Comparison of ENCODE assay signal across 17 mouse cellular contexts in genomic region chr9:69949641-69950040, GRCm38 (mm10). TPM values are rescaled to one million over a fixed set of nuclear protein-coding genes. Genes with fewer than 3 reads are reported as not detected.
DNase-seq lines count a peak whose midpoint lies in the region; ATAC-seq and TF ChIP-seq lines count a peak whose summit lies in the region.
"Had no signal": no experiment of that assay in that cellular context is flagged by ENCODE, and none has a peak within 500 bp of the region (broad histone marks: within the 10 kb centered on the region; RNA-seq: fewer than 3 reads in every experiment).

No protein-coding gene starts in this region.

- no peak overlapping the region for H3K4me2 ChIP-seq in intestine, postnatal 0 days (replicated peaks; ENCODE audit: low read depth)
- H3K4me2 ChIP-seq: hindbrain, embryonic 12.5 days had no signal

- DNase-seq in 3134 (ENCODE audit: extremely low read depth, insufficient read length, low spot score): peak; percentile 31
- DNase-seq in NIH3T3 (ENCODE audit: low read depth): peak; percentile 53
- DNase-seq in adrenal gland, postnatal 10 days: peak; percentile 21
- peak; percentile 29 for DNase-seq in fibroblast of lung, adult 2 months (ENCODE audit: low read depth)
- no peak for DNase-seq in gastrocnemius, adult 18-20 months (ENCODE audit: low spot score)
- DNase-seq: cerebellum, adult 11-12 months; cerebellum, adult 9-10 months; forebrain, postnatal 0 days had no signal

- H3K4me3 ChIP-seq in intestine, postnatal 0 days (ENCODE audit: low read depth, low read length): no peak overlapping the region
- H3K4me3 ChIP-seq: embryonic facial prominence, embryonic 10.5 days; heart, embryonic 10.5 days; hindbrain, embryonic 12.5 days had no signal

- H3K9ac ChIP-seq in intestine, postnatal 0 days (ENCODE audit: low read depth, low read length): no peak overlapping the region
- H3K9ac ChIP-seq: forebrain, postnatal 0 days; hindbrain, embryonic 12.5 days had no signal

- H3K9me3 ChIP-seq in intestine, postnatal 0 days (ENCODE audit: control insufficient read depth): no peaks in the 10 kb centered on the region
- H3K9me3 ChIP-seq: embryonic facial prominence, embryonic 10.5 days; G1E; heart, embryonic 10.5 days; hindbrain, embryonic 12.5 days had no signal

- TF ChIP-seq CTCF in intestine, postnatal 0 days (IDR thresholded peaks at IDR 0.05; ENCODE audit: low read depth): no peak

- no peaks in the 10 kb centered on the region for H3K36me3 ChIP-seq in intestine, postnatal 0 days (ENCODE audit: control insufficient read depth, insufficient read depth)
- H3K36me3 ChIP-seq: embryonic facial prominence, embryonic 10.5 days; G1E; heart, embryonic 10.5 days; hindbrain, embryonic 12.5 days had no signal

- no peaks in the 10 kb centered on the region for H3K4me1 ChIP-seq in intestine, postnatal 0 days (replicated peaks; ENCODE audit: control insufficient read depth, insufficient read depth, low read length)
- H3K4me1 ChIP-seq: embryonic facial prominence, embryonic 10.5 days; heart, embryonic 10.5 days; hindbrain, embryonic 12.5 days had no signal

- no peaks in the 10 kb centered on the region for H3K27me3 ChIP-seq in intestine, postnatal 0 days (replicated peaks; ENCODE audit: control insufficient read depth, insufficient read depth, low read length)
- H3K27me3 ChIP-seq: hindbrain, embryonic 12.5 days had no signal

- ATAC-seq in erythroid progenitor cell, adult 5-6 weeks (replicated peaks; ENCODE audit: low FRiP score, poor library complexity, severe bottlenecking): no peak
- no peak for ATAC-seq in intestine, postnatal 0 days
- ATAC-seq: activated CD4-positive, CD25-positive, alpha-beta regulatory T cell, adult 4 months; forebrain, postnatal 0 days; hindbrain, embryonic 16.5 days; inflammation-experienced regulatory T-cells, adult 6 months had no signal

- no peak overlapping the region for H3K27ac ChIP-seq in intestine, postnatal 0 days (ENCODE audit: low read depth, low read length)
- H3K27ac ChIP-seq: embryonic facial prominence, embryonic 10.5 days; heart, embryonic 10.5 days; hindbrain, embryonic 12.5 days had no signal

- WGBS in intestine, postnatal 0 days: 77% methylated on average over 4 of the region's 4 CpGs

RNA-seq across cellular contexts. Expression of gene Bnip2, which starts 39.6 kb away (rescaled TPM):
- 100 to 1,000 TPM in 1 of 2 experiments, 10 to 100 TPM in 1; 96.8 to 108 TPM for total RNA-seq in adrenal gland, postnatal 10 days (2021)
- 10 to 100 TPM; 84.2 to 89.2 TPM for total RNA-seq in gastrocnemius, adult 18-20 months (2021)
- total RNA-seq in erythroid progenitor cell, adult 5-6 weeks (2015; ENCODE audit: low replicate concordance): 64.2 and 80.1 TPM in 2 replicates
- total RNA-seq in erythroid progenitor cell, adult 5-6 weeks (2017; ENCODE audit: low replicate concordance): 88.1 and 97.8 TPM in 2 replicates
- polyA plus RNA-seq in intestine, postnatal 0 days (2015; fragmentation: Nextera tagmentation; extraction: Ambion mirVana): 38.0 and 38.7 TPM in 2 replicates
